Mouse (Mus musculus) heart, embryonic 12.5 days (tissue): ENCODE data around the gene Mitf. TPM values are rescaled to one million over a fixed set of nuclear protein-coding genes. Genes with fewer than 3 reads are reported as not detected.

ENCODE experiments used
- ATAC-seq: fragments of 200-750 bp; cut with Nextera tagmentation; 2 replicates; pipeline ENCODE4 v1.8.0; 2017; ENCODE audit warnings: moderate TSS enrichment, moderate library complexity; ENCODE audit not compliant: insufficient number of reproducible peaks, low FRiP score
- H3K27ac ChIP-seq: fragments of 300-500 bp; sonication (generic); 2 replicates; pipeline ENCODE4 v1.5.1; 2016; ENCODE audit warnings: mild to moderate bottlenecking, moderate library complexity; ENCODE audit not compliant: poor library complexity, severe bottlenecking
- H3K27me3 ChIP-seq: fragments of 300-500 bp; sonication (generic); replicated peaks from 2 replicates; pipeline ENCODE4 v1.6.1; 2016; ENCODE audit warnings: mild to moderate bottlenecking, moderate library complexity
- H3K36me3 ChIP-seq: fragments of 300-500 bp; sonication (generic); 2 replicates; pipeline ENCODE4 v1.6.1; 2016; ENCODE audit warnings: mild to moderate bottlenecking, moderate library complexity
- H3K4me1 ChIP-seq: fragments of 300-500 bp; sonication (generic); replicated peaks from 2 replicates; pipeline ENCODE4 v1.6.1; 2016; ENCODE audit warnings: mild to moderate bottlenecking
- H3K4me2 ChIP-seq: fragments of 300-500 bp; sonication (generic); 2 replicates; pipeline ENCODE4 v1.6.1; 2016; ENCODE audit warnings: mild to moderate bottlenecking, moderate library complexity
- H3K4me3 ChIP-seq: fragments of 300-500 bp; sonication (generic); 2 replicates; pipeline ENCODE4 v1.5.1; 2016; ENCODE audit warnings: mild to moderate bottlenecking
- H3K9ac ChIP-seq: fragments of 300-500 bp; sonication (generic); 2 replicates; pipeline ENCODE4 v1.6.1; 2016; ENCODE audit warnings: mild to moderate bottlenecking, moderate library complexity
- H3K9me3 ChIP-seq: fragments of 300-500 bp; sonication (generic); replicated peaks from 2 replicates; pipeline ENCODE4 v1.6.1; 2016; ENCODE audit warnings: mild to moderate bottlenecking, moderate library complexity
- WGBS: fragments of 180-500 bp; shearing (Covaris S2); methylation state at CpG from one replicate; pipeline ENCODE4 v1.1.7; 2016; 5-methylcytosine and 5-hydroxymethylcytosine counted together
- polyA plus RNA-seq: library from polyadenylated mRNA; unstranded; fragments of >200 nt; fragmentation: Nextera tagmentation; extraction: Ambion mirVana; gene quantifications from 2 replicates; pipeline ENCODE4 v1.2.1, GENCODE M21; 2016

The Mitf gene
- polyA plus RNA-seq, 1 experiment from 2014 or later, result 19.5 TPM

GRCm38 (mm10) chr6:97940916-97941315 lies 134.1 kb downstream of the Mitf start:
- H3K27me3 ChIP-seq, result no peaks in the 10 kb centered on the region
- no peak overlapping the region for H3K27ac ChIP-seq
- H3K9ac ChIP-seq, result no peak overlapping the region
- peaks cover 26% of the 10 kb centered on the region for H3K4me1 ChIP-seq
- WGBS, result 87% methylated on average over 12 of the region's 12 CpGs
- no peak for ATAC-seq
- peaks cover 8% of the 10 kb centered on the region for H3K36me3 ChIP-seq
- no peaks in the 10 kb centered on the region for H3K9me3 ChIP-seq
- no peak overlapping the region for H3K4me2 ChIP-seq
- H3K4me3 ChIP-seq, result no peak overlapping the region

- Histone ChIP-seq H3K9me3 (no peaks in the 10 kb centered on the region), H3K4me2 (no peak overlapping the region), H3K36me3 (peaks cover under 1% of the 10 kb centered on the region; the same call in 1 of the 2 replicates), H3K4me3 (no peak overlapping the region), H3K27me3 (no peaks in the 10 kb centered on the region), H3K4me1 (peaks cover 28% of the 10 kb centered on the region), H3K27ac (no peak overlapping the region), H3K9ac (no peak overlapping the region)
- ATAC-seq, result no peak
- 75% methylated on average over 13 of the region's 13 CpGs for WGBS
Observed at GRCm38 (mm10) chr6:97950033-97950881, 143.4 kb downstream of the Mitf start.

- H3K27ac ChIP-seq, result no peak overlapping the region
- H3K9ac ChIP-seq, result no peak overlapping the region
- H3K36me3 ChIP-seq, result no peaks in the 10 kb centered on the region
- WGBS, result 79% methylated on average over 2 of the region's 2 CpGs
- H3K4me3 ChIP-seq, result no peak overlapping the region
- ATAC-seq, result no peak
- no peak overlapping the region for H3K4me2 ChIP-seq
- H3K9me3 ChIP-seq, result no peaks in the 10 kb centered on the region
- peaks cover 30% of the 10 kb centered on the region for H3K4me1 ChIP-seq
- H3K27me3 ChIP-seq, result no peaks in the 10 kb centered on the region
Observed at GRCm38 (mm10) chr6:97950882-97951245, 144.0 kb downstream of the Mitf start.

- H3K9me3 ChIP-seq, result no peaks in the 10 kb centered on the region
- H3K4me3 ChIP-seq, result no peak overlapping the region
- H3K36me3 ChIP-seq, result no peaks in the 10 kb centered on the region
- H3K27me3 ChIP-seq, result no peaks in the 10 kb centered on the region
- ATAC-seq, result no peak
- WGBS, result 52% methylated on average over 1 of the region's 1 CpGs
- H3K4me2 ChIP-seq, result no peak overlapping the region
- no peak overlapping the region for H3K9ac ChIP-seq
- H3K4me1 ChIP-seq, result peaks cover 35% of the 10 kb centered on the region
- no peak overlapping the region for H3K27ac ChIP-seq
Observed at GRCm38 (mm10) chr6:97951711-97952110, 144.9 kb downstream of the Mitf start.

GRCm38 (mm10) chr6:97952845-97953244 lies 146.0 kb downstream of the Mitf start:
- Histone ChIP-seq H3K9me3 (no peaks in the 10 kb centered on the region), H3K9ac (no peak overlapping the region), H3K36me3 (no peaks in the 10 kb centered on the region), H3K27me3 (no peaks in the 10 kb centered on the region), H3K4me1 (peaks cover 35% of the 10 kb centered on the region), H3K4me3 (no peak overlapping the region), H3K4me2 (no peak overlapping the region), H3K27ac (peak overlapping the region; percentile 27; the same call in 1 of the 2 replicates)
- ATAC-seq, result no peak
- WGBS, result 50% methylated on average over 8 of the region's 8 CpGs

GRCm38 (mm10) chr6:97956121-97956520 lies 149.3 kb downstream of the Mitf start:
- no peak overlapping the region for H3K4me2 ChIP-seq
- 77% methylated on average over 6 of the region's 6 CpGs for WGBS
- no peak for ATAC-seq
- H3K9me3 ChIP-seq, result no peaks in the 10 kb centered on the region
- H3K27me3 ChIP-seq, result no peaks in the 10 kb centered on the region
- no peak overlapping the region for H3K4me3 ChIP-seq
- H3K4me1 ChIP-seq, result peaks cover 26% of the 10 kb centered on the region
- H3K36me3 ChIP-seq, result 0 out of 2 replicates have a peak, but pooled peaks cover 3% of the 10 kb centered on the region
- no peak overlapping the region for H3K27ac ChIP-seq
- no peak overlapping the region for H3K9ac ChIP-seq

GRCm38 (mm10) chr6:97956636-97957035 lies 149.8 kb downstream of the Mitf start:
- Histone ChIP-seq H3K36me3 (0 out of 2 replicates have a peak, but pooled peaks cover 3% of the 10 kb centered on the region), H3K27me3 (no peaks in the 10 kb centered on the region), H3K4me2 (no peak overlapping the region), H3K9ac (no peak overlapping the region), H3K4me1 (peaks cover 30% of the 10 kb centered on the region), H3K9me3 (no peaks in the 10 kb centered on the region), H3K27ac (no peak overlapping the region), H3K4me3 (no peak overlapping the region)
- ATAC-seq, result no peak
- WGBS, result 74% methylated on average over 10 of the region's 10 CpGs

- H3K36me3 ChIP-seq, result 0 out of 2 replicates have a peak, but pooled peaks cover 3% of the 10 kb centered on the region
- no peak overlapping the region for H3K9ac ChIP-seq
- 82% methylated on average over 4 of the region's 4 CpGs for WGBS
- H3K4me1 ChIP-seq, result peaks cover 34% of the 10 kb centered on the region
- H3K9me3 ChIP-seq, result no peaks in the 10 kb centered on the region
- no peaks in the 10 kb centered on the region for H3K27me3 ChIP-seq
- no peak overlapping the region for H3K4me3 ChIP-seq
- H3K4me2 ChIP-seq, result no peak overlapping the region
- no peak for ATAC-seq
- no peak overlapping the region for H3K27ac ChIP-seq
Observed at GRCm38 (mm10) chr6:97958276-97958675, 151.4 kb downstream of the Mitf start.

- Histone ChIP-seq H3K9me3 (no peaks in the 10 kb centered on the region), H3K27ac (no peak overlapping the region), H3K36me3 (0 out of 2 replicates have a peak, but pooled peaks cover 3% of the 10 kb centered on the region), H3K4me3 (no peak overlapping the region), H3K4me2 (no peak overlapping the region), H3K27me3 (no peaks in the 10 kb centered on the region), H3K9ac (no peak overlapping the region), H3K4me1 (peaks cover 19% of the 10 kb centered on the region)
- no peak for ATAC-seq
- 50% methylated on average over 2 of the region's 2 CpGs for WGBS
Observed at GRCm38 (mm10) chr6:97961776-97962175, 154.9 kb downstream of the Mitf start.

- Histone ChIP-seq H3K4me3 (no peak overlapping the region), H3K27me3 (no peaks in the 10 kb centered on the region)
- no peak for ATAC-seq
Observed at GRCm38 (mm10) chr6:97962311-97962710, 155.5 kb downstream of the Mitf start.

GRCm38 (mm10) chr6:97964750-97965149 lies 157.9 kb downstream of the Mitf start:
- Histone ChIP-seq H3K4me2 (no peak overlapping the region), H3K36me3 (no peaks in the 10 kb centered on the region), H3K27me3 (no peaks in the 10 kb centered on the region), H3K9me3 (no peaks in the 10 kb centered on the region), H3K9ac (no peak overlapping the region), H3K4me1 (peaks cover 19% of the 10 kb centered on the region), H3K27ac (no peak overlapping the region), H3K4me3 (no peak overlapping the region)
- no peak for ATAC-seq
- WGBS, result 76% methylated on average over 3 of the region's 3 CpGs

More at GRCm38 (mm10) chr6:97962311-97962710, 155.5 kb downstream of the Mitf start:
- 0 out of 2 replicates have a peak, but pooled peaks cover 3% of the 10 kb centered on the region for H3K36me3 ChIP-seq
- no peak overlapping the region for H3K4me2 ChIP-seq
- no peak overlapping the region for H3K9ac ChIP-seq
- H3K27ac ChIP-seq, result no peak overlapping the region
- no peaks in the 10 kb centered on the region for H3K9me3 ChIP-seq
- H3K4me1 ChIP-seq, result peaks cover 19% of the 10 kb centered on the region
- 54% methylated on average over 1 of the region's 1 CpGs for WGBS
